Mouse (Mus musculus) effector memory CD4-positive, alpha-beta T cell, adult 5 months (primary cell): ENCODE results near the gene Ppp6r1. TPM values are rescaled to one million over a fixed set of nuclear protein-coding genes. Genes with fewer than 3 reads are reported as not detected.

Source experiments
- polyA plus RNA-seq: library from polyadenylated mRNA; unstranded; fragments of 100-300 nt; shearing (Covaris generic); gene quantifications from one replicate; pipeline ENCODE4 v1.2.1, GENCODE M21; 2017

The Ppp6r1 gene
- 235 TPM for polyA plus RNA-seq

DNA sequence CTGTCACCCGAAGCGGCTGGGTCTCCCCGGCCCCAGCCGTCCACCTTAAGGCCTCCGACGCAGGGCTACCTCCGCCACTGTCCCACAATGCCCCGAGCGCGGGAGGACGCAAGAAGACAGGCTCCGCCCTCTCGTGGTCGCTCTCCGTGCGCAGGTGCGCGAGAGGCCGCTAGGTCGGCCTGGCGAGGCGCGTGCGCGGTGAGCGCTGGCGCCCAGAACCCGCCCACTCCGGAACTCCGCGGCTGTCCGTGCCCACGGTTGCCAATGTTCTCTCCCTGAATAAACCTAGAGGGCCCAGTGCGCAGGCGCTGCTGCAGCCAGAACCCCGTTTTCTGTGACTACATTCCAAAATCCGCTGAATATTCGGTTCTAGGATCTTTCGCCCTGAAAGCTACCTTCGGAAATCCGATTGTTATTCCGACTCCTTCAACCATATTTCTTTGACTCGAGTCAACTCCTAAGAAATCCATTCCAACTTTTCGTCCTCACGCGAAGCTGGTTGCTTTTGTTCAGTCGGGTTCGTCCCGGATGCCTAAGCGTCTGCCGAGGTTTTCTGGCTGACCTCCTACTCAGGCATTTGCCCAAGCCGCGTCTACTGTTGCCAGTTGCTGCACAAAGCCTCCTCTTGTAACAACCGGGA, at the start of gene Ppp6r1:
Gene Ppp6r1, minus strand, starts transcription at position 108 of the 640 bp plus-strand sequence.

DNA sequence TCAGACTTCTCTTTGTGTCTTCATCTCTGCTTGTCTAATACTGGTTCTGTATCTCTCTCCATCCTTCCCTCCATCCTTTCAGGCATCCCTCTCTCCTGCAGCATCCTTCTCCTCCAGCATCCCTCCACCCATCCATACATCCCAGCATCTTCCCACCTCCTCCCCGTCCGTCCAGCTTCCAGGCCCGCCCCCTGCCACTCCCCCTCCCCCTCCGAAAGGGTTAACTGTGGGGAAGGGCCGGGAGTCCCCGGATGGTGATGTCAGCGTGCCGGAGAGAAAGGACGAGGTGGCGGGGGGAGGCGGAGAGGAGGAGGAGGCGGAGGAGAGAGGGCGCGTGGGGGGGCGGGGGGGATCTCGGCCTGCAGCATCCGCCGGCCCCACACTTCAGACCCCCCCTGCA, 31.6 kb upstream of the Ppp6r1 start, which contains the start of gene Brsk1:
Gene Brsk1, plus strand, starts transcription at position 218 of the 400 bp plus-strand sequence.

DNA sequence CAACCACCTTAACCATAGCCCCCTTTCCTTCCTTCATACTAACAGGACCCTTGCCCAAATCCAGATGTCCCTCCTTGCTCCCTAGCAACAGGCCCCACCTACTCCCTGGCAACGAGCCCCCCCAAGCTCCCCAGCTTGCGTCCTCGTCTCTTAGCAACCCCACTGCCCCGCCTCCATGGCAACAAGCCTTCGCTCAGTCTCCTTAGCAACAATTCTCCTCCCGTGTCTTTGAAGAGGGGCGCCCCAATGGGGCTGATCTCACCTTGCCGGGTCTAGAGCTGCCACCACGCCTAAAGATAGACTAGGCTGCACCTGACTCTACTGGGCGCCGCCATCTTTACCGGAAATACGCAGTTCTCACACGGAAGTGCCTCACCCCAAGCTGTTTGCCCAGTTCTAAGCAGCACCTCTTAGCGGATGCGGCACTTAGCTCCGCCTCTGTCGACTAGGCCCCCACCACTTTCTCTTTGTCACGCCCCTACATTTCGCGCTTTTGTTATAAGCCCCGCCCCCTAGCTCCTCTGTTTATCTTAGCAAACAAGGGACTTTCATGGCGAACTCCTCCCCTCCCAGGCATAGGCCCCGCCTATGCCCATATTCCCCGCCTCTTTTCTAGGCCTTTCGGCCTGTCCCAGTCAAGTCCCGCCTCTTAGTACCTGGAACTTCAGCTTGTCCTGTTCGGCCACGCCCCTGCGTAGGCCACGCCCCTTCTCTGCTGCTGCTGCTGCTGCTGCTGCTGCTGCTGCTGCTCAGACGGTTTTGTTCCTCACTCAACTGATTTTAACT, 26.0 kb upstream of the Ppp6r1 start, which contains the start of gene Hspbp1:
Gene Hspbp1, minus strand, starts transcription at position 437 of the 786 bp plus-strand sequence.

DNA sequence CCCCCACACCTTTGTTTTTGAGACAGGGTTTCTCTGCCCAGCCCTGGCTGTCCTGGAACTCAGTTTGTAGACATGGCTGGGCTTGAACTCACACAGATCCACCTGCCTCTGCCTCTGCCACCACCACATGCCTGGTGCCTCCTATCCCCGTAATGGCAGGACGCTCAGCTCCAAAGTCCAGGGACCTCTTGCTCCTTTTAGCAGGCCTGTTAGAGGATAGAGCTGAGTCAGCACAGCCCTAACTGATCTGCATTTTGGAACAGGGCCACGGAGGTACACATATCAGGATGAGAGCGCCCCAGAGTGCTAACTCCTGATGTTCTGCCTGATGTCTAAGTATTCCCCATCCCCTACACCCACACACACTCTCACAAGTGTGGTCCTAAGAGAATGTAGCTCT, 27.8 kb downstream of the Ppp6r1 start, which contains the start of gene Tmem86b:
Gene Tmem86b, minus strand, starts transcription at position 392 of the 400 bp plus-strand sequence.

DNA sequence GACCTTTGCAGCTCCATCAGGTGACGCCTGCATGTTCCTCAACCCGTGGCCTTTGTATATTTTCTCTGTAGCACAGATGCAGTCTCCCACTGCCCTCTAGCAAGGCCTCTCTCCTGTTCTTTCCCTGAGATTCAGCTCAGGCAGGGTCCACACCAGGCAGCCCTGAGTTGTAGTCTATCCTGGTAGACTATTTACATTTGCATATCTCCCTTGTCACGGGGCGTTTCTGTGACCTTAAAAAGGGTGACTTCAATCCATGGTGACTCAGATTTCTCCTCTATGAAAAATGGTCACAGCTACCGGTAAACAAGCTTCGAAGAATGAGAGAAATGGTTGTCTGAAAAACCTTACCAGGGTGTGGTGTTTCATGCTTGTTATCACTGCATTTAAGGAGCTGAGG, 54.9 kb downstream of the Ppp6r1 start, which contains the start of gene Ptprh:
Gene Ptprh, minus strand, starts transcription at position 169 of the 400 bp plus-strand sequence.

Other genes with a start within 250 kb of the Ppp6r1 start
- gene Rdh13, start 213.4 kb downstream of the Ppp6r1 start, polyA plus RNA-seq = 4.1 TPM
- gene Eps8l1, start 198.3 kb downstream of the Ppp6r1 start, polyA plus RNA-seq = 10.6 TPM
- 228 TPM for gene Ppp1r12c, start 157.3 kb downstream of the Ppp6r1 start, polyA plus RNA-seq
- 2.4 TPM for gene Tnnt1, start 142.6 kb downstream of the Ppp6r1 start, polyA plus RNA-seq
- not detected for gene Tnni3, start 134.8 kb downstream of the Ppp6r1 start, polyA plus RNA-seq
- 0.34 TPM for gene Dnaaf3, start 126.6 kb downstream of the Ppp6r1 start, polyA plus RNA-seq
- 0.21 TPM for gene Syt5, start 111.5 kb downstream of the Ppp6r1 start, polyA plus RNA-seq
- not detected for gene Ptprh, start 55.0 kb downstream of the Ppp6r1 start, polyA plus RNA-seq
- gene Tmem86b, start 27.6 kb downstream of the Ppp6r1 start, polyA plus RNA-seq = 12.0 TPM
- 60.7 TPM for gene Hspbp1, start 26.0 kb upstream of the Ppp6r1 start, polyA plus RNA-seq
- not detected for gene Brsk1, start 31.6 kb upstream of the Ppp6r1 start, polyA plus RNA-seq
- gene Tmem150b, start 66.2 kb upstream of the Ppp6r1 start, polyA plus RNA-seq = not detected
- 33.0 TPM for gene Kmt5c, start 81.1 kb upstream of the Ppp6r1 start, polyA plus RNA-seq
- 1.7 TPM for gene Cox6b2, start 94.1 kb upstream of the Ppp6r1 start, polyA plus RNA-seq
- not detected for gene Fam71e2, start 112.3 kb upstream of the Ppp6r1 start, polyA plus RNA-seq
- not detected for gene Il11, start 123.8 kb upstream of the Ppp6r1 start, polyA plus RNA-seq
- not detected for gene Tmem190, start 123.9 kb upstream of the Ppp6r1 start, polyA plus RNA-seq
- gene Tmem238, start 130.6 kb upstream of the Ppp6r1 start, polyA plus RNA-seq = 7.3 TPM
- 251 TPM for gene Rpl28, start 133.9 kb upstream of the Ppp6r1 start, polyA plus RNA-seq
- gene Ube2s, start 153.6 kb upstream of the Ppp6r1 start, polyA plus RNA-seq = 295 TPM
- 0.91 TPM for gene Shisa7, start 185.7 kb upstream of the Ppp6r1 start, polyA plus RNA-seq
- gene Isoc2b, start 211.2 kb upstream of the Ppp6r1 start, polyA plus RNA-seq = 8.8 TPM
- 0.60 TPM for gene Isoc2a, start 218.1 kb upstream of the Ppp6r1 start, polyA plus RNA-seq
- not detected for gene Gm36210, start 247.5 kb upstream of the Ppp6r1 start, polyA plus RNA-seq